Mouse (Mus musculus): Measurements from ENCODE around the gene Ankrd23. TPM values are rescaled to one million over a fixed set of nuclear protein-coding genes. Genes with fewer than 3 reads are reported as not detected.
"Not testable (repeated sequence)": the region's sequence is repeated elsewhere in the genome, so short reads cannot be mapped to it uniquely, and the experiment has no call there.

Ankrd23 gene
- 14.6 and 18.8 TPM in 2 replicates for polyA plus RNA-seq (2016; fragmentation: Nextera tagmentation; extraction: Ambion mirVana)

GRCm38 (mm10) chr1:36536783-36537182 lies at the start of gene Ankrd23:
TSS of gene Ankrd23 (minus strand) at chr1:36536883.
- 95% methylated on average over 9 of the region's 9 CpGs for WGBS
- not testable (repeated sequence) for H3K9ac ChIP-seq; H3K4me2 ChIP-seq (replicated peaks); H3K27me3 ChIP-seq; H3K4me1 ChIP-seq; H3K27ac ChIP-seq; H3K4me3 ChIP-seq; H3K9me3 ChIP-seq (replicated peaks); ATAC-seq (ENCODE audit: low FRiP score)
- peaks cover 28% of the 10 kb centered on the region for H3K36me3 ChIP-seq

GRCm38 (mm10) chr1:36586288-36586687 lies 49.6 kb upstream of the Ankrd23 start:
- no peaks in the 10 kb centered on the region for H3K36me3 ChIP-seq
- WGBS: 38% methylated on average over 4 of the region's 4 CpGs
- no peak overlapping the region for H3K4me2 ChIP-seq (replicated peaks)
- no peak overlapping the region for H3K27ac ChIP-seq
- no peak overlapping the region for H3K9ac ChIP-seq
- peaks cover 27% of the 10 kb centered on the region for H3K4me1 ChIP-seq
- no peak overlapping the region for H3K4me3 ChIP-seq
- peaks cover 17% of the 10 kb centered on the region for H3K27me3 ChIP-seq
- no peak for ATAC-seq (ENCODE audit: low FRiP score)
- H3K9me3 ChIP-seq (replicated peaks): no peaks in the 10 kb centered on the region

- 81% methylated on average over 8 of the region's 8 CpGs for WGBS
- no peak overlapping the region for H3K4me3 ChIP-seq
- H3K27ac ChIP-seq: no peak overlapping the region
- no peaks in the 10 kb centered on the region for H3K9me3 ChIP-seq (replicated peaks)
- no peak for ATAC-seq (ENCODE audit: low FRiP score)
- H3K4me1 ChIP-seq: peaks cover 26% of the 10 kb centered on the region
- H3K9ac ChIP-seq: no peak overlapping the region
- H3K4me2 ChIP-seq (replicated peaks): no peak overlapping the region
- H3K27me3 ChIP-seq: peaks cover 17% of the 10 kb centered on the region
- no peaks in the 10 kb centered on the region for H3K36me3 ChIP-seq
Observed at GRCm38 (mm10) chr1:36583408-36584116, 46.9 kb upstream of the Ankrd23 start.

- no peak for ATAC-seq (ENCODE audit: low FRiP score)
- H3K27ac ChIP-seq: no peak overlapping the region
- H3K36me3 ChIP-seq: no peaks in the 10 kb centered on the region
- H3K4me2 ChIP-seq (replicated peaks): no peak overlapping the region
- WGBS: 72% methylated on average over 8 of the region's 8 CpGs
- H3K27me3 ChIP-seq: peaks cover 27% of the 10 kb centered on the region
- no peak overlapping the region for H3K4me3 ChIP-seq
- no peak overlapping the region for H3K9ac ChIP-seq
- no peaks in the 10 kb centered on the region for H3K9me3 ChIP-seq (replicated peaks)
- H3K4me1 ChIP-seq: peaks cover 21% of the 10 kb centered on the region
Observed at GRCm38 (mm10) chr1:36582211-36582610, 45.5 kb upstream of the Ankrd23 start.

- no peak for ATAC-seq (ENCODE audit: low FRiP score)
- H3K27me3 ChIP-seq: peaks cover 30% of the 10 kb centered on the region
- no peaks in the 10 kb centered on the region for H3K9me3 ChIP-seq (replicated peaks)
- WGBS: 54% methylated on average over 5 of the region's 5 CpGs
- no peaks in the 10 kb centered on the region for H3K36me3 ChIP-seq
- H3K4me2 ChIP-seq (replicated peaks): no peak overlapping the region
- no peak overlapping the region; the same call in 1 of the 2 replicates for H3K27ac ChIP-seq
- no peak overlapping the region for H3K4me3 ChIP-seq
- no peak overlapping the region for H3K9ac ChIP-seq
- H3K4me1 ChIP-seq: peaks cover 25% of the 10 kb centered on the region
Observed at GRCm38 (mm10) chr1:36581260-36581659, 44.6 kb upstream of the Ankrd23 start.

GRCm38 (mm10) chr1:36580384-36581207 lies 43.9 kb upstream of the Ankrd23 start:
- Histone ChIP-seq H3K9me3 (replicated peaks) (no peaks in the 10 kb centered on the region), H3K4me3 (peak overlapping the region; percentile 10; the same call in 1 of the 2 replicates), H3K36me3 (no peaks in the 10 kb centered on the region), H3K27me3 (peaks cover 30% of the 10 kb centered on the region), H3K27ac (peak overlapping the region; percentile 89), H3K4me1 (peaks cover 25% of the 10 kb centered on the region), H3K4me2 (replicated peaks) (peak overlapping the region; percentile 41), H3K9ac (peak overlapping the region; percentile 41; the same call in 1 of the 2 replicates)
- peak; percentile 87 for ATAC-seq (ENCODE audit: low FRiP score)
- 2% methylated on average over 17 of the region's 17 CpGs for WGBS

GRCm38 (mm10) chr1:36579974-36580383 lies 43.3 kb upstream of the Ankrd23 start:
- Histone ChIP-seq H3K9me3 (replicated peaks) (no peaks in the 10 kb centered on the region), H3K27me3 (peaks cover 30% of the 10 kb centered on the region), H3K27ac (peak overlapping the region; percentile 89), H3K4me2 (replicated peaks) (peak overlapping the region; percentile 41), H3K9ac (peak overlapping the region; percentile 41), H3K4me1 (peaks cover 25% of the 10 kb centered on the region), H3K36me3 (no peaks in the 10 kb centered on the region), H3K4me3 (peak overlapping the region; percentile 10; the same call in 1 of the 2 replicates)
- WGBS: 18% methylated on average over 6 of the region's 6 CpGs
- ATAC-seq (ENCODE audit: low FRiP score): peak; percentile 46

- Histone ChIP-seq H3K9ac (no peak overlapping the region), H3K9me3 (replicated peaks) (no peaks in the 10 kb centered on the region), H3K4me3 (no peak overlapping the region), H3K4me2 (replicated peaks) (no peak overlapping the region), H3K36me3 (no peaks in the 10 kb centered on the region), H3K4me1 (peaks cover 32% of the 10 kb centered on the region), H3K27ac (no peak overlapping the region), H3K27me3 (peaks cover 15% of the 10 kb centered on the region)
- no peak for ATAC-seq (ENCODE audit: low FRiP score)
- 75% methylated on average over 6 of the region's 6 CpGs for WGBS
Observed at GRCm38 (mm10) chr1:36576991-36577675, 40.5 kb upstream of the Ankrd23 start.

GRCm38 (mm10) chr1:36575347-36575746 lies 38.7 kb upstream of the Ankrd23 start:
- Histone ChIP-seq H3K36me3 (no peaks in the 10 kb centered on the region), H3K9me3 (replicated peaks) (no peaks in the 10 kb centered on the region), H3K27me3 (peaks cover 13% of the 10 kb centered on the region), H3K27ac (no peak overlapping the region), H3K4me2 (replicated peaks) (no peak overlapping the region), H3K9ac (no peak overlapping the region), H3K4me1 (peaks cover 20% of the 10 kb centered on the region), H3K4me3 (no peak overlapping the region)
- no peak for ATAC-seq (ENCODE audit: low FRiP score)
- WGBS: 62% methylated on average over 6 of the region's 6 CpGs

GRCm38 (mm10) chr1:36574196-36574955 lies 37.7 kb upstream of the Ankrd23 start:
- Histone ChIP-seq H3K4me3 (no peak overlapping the region), H3K4me2 (replicated peaks) (no peak overlapping the region), H3K4me1 (peaks cover 15% of the 10 kb centered on the region), H3K9me3 (replicated peaks) (no peaks in the 10 kb centered on the region), H3K36me3 (no peaks in the 10 kb centered on the region), H3K9ac (no peak overlapping the region), H3K27me3 (peaks cover 13% of the 10 kb centered on the region), H3K27ac (no peak overlapping the region)
- ATAC-seq (ENCODE audit: low FRiP score): no peak
- 77% methylated on average over 5 of the region's 5 CpGs for WGBS

- Histone ChIP-seq H3K36me3 (no peaks in the 10 kb centered on the region), H3K27ac (no peak overlapping the region), H3K4me1 (peaks cover 15% of the 10 kb centered on the region), H3K9ac (no peak overlapping the region), H3K4me3 (no peak overlapping the region), H3K9me3 (replicated peaks) (no peaks in the 10 kb centered on the region), H3K27me3 (peaks cover 13% of the 10 kb centered on the region), H3K4me2 (replicated peaks) (no peak overlapping the region)
- WGBS: 77% methylated on average over 8 of the region's 8 CpGs
- no peak for ATAC-seq (ENCODE audit: low FRiP score)
Observed at GRCm38 (mm10) chr1:36573524-36573923, 36.8 kb upstream of the Ankrd23 start.

Measured in hindbrain, embryonic 12.5 days (tissue).